Mouse (Mus musculus) left cerebral cortex, postnatal 4 days (tissue): ENCODE data around the gene Olfr569. TPM values are rescaled to one million over a fixed set of nuclear protein-coding genes. Genes with fewer than 3 reads are reported as not detected.

Experiments used
- DNase-seq: peaks from one replicate; pipeline ENCODE4 v3.0.0-alpha.2; 2022
- intact Hi-C: fragments of 180-260 bp; cut with DNase I; formaldehyde crosslinking; loops from one replicate; pipeline ENCODE4 v1.15.1; 2025
- total RNA-seq, 2 experiments: library from RNA; stranded (reverse); gene quantifications; 2 replicates each; pipeline ENCODE4 v1.2.3; 2021

Olfr569 gene
- total RNA-seq = not detected

DNA sequence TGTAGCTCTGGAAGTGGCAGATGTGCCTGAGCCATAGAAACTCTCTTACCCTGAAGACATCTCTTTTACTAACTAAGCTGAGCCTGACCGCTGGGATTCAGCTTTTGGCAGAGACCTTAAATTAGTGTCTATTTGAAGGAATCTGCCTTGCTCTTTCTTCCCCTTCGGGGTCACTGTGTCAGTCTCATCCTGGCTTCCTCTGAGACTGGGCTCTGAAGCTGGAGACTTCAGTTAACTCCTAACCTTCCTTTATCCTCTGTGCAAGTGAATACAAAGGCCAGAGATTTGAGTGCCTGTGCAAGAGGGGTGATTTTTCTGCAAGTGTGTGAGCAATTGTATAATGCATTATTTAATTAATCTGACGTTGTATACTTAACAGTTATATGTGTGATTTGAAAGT is at the start of gene Olfr569:
Gene Olfr569 (minus strand): TSS at position 101 of the 400 bp plus-strand sequence.
- intact Hi-C loops = no loop called here
- no peak for DNase-seq

DNA sequence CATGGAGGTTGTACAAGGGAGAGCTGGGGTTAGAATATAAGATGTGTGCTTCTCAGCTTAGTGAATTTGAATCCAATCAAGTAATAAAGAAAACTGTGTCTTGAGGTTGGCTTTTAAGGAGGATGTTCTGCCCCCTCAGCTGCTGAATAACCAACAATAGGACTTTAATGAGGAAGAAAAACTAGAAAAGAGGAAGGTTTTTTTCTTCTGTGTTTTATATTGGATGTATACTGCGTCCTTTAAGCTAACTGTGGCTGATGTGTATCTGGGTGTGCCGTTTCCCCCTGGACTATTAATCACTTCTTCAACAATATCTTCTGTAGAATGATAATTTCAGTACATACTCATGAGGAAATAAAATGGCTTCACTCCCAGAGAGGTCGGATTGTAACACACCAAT is 36.4 kb upstream of the Olfr569 start:
- intact Hi-C loops = no loop called here
- DNase-seq = no peak

DNA sequence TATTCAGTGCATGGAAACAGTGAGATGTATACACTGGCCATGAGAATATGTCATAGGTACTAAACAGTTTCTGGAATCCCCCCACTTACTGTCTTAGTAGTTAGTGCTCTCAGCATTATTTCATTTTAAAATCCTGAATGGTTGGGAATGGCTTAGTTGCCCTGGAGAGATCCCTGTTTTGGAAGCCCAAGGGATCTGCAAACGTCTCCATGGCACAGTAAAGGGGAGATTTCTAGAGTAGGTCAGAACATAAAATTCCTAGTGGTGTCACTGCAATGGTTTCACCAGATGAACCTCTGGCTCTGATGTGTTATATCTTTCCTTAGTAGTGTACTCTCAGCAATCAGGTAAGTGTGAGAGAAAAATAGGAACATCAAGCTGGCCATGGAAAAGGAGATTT is 33.4 kb upstream of the Olfr569 start, which contains the start of gene Olfr572:
Gene Olfr572 (plus strand): TSS at position 301 of the 400 bp plus-strand sequence.
- intact Hi-C loops = no loop called here
- no peak for DNase-seq

GRCm38 (mm10) chr7:102919632-102920031 is 28.9 kb upstream of the Olfr569 start:
- intact Hi-C loops = loop anchor here (2.0 to 10.0 kb wide), 3 partner anchors 225 to 407 kb away; partner anchors contain the start of genes Olfr556 and Olfr557
- no peak for DNase-seq

GRCm38 (mm10) chr7:102917032-102917875 is 26.6 kb upstream of the Olfr569 start, which contains the start of gene Olfr571:
Gene Olfr571, minus strand, starts transcription at chr7:102917536.
- DNase-seq = no peak
- intact Hi-C loops = loop anchor here (10.0 kb wide), 2 partner anchors 222 to 252 kb away; partner anchors contain the start of genes Olfr556 and Olfr557

- intact Hi-C loops = loop anchor here (10.0 kb wide), 2 partner anchors 222 to 252 kb away; partner anchors contain the start of genes Olfr556 and Olfr557
- no peak for DNase-seq
These were observed 25.7 kb upstream of the Olfr569 start for GRCm38 (mm10) chr7:102916405-102916804.

DNA sequence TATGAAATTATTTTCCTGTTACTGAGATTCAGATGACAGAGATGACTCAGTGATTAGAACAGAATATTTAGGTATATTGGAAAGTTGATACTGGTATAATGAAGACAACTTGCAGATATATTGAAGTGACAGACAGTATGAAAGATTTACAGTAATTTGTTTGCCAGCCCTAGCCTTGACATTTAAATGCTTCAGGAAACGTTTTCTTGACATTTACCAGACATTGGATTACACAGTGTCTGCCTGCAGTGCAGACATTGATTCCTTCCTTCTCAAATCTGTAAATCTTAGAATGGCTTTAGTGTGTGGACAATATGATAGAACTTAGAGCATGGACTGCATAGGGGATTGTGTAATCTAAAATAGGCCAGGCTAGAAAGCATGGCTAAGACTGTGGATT is 24.6 kb upstream of the Olfr569 start:
- DNase-seq = no peak
- intact Hi-C loops = loop anchor here (10.0 kb wide), 2 partner anchors 220 to 250 kb away; partner anchors contain the start of genes Olfr556 and Olfr557

- intact Hi-C loops = no loop called here
These were observed 13.9 kb downstream of the Olfr569 start, which contains the start of gene Olfr568 for GRCm38 (mm10) chr7:102876822-102877221. Gene Olfr568, plus strand, starts transcription at chr7:102877122.

DNA sequence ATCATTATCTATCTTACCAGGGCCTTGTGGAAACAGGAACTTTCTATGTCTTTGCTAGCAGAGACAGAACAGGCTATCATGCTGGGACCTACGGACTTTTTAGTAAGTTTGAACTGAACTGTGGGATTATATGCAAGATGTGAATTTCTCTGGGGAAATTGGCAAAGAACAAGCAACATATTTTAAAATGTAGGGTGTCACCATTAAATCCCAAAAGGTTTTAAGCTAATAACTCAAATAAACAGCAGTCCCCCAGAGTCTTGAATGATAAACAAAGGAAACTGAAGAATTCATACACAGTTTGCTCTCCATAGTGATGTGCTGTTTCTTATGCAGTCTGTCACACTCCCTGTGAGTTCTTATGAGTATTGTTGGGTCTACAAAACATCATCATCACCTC is 32.0 kb downstream of the Olfr569 start, which contains the start of gene Olfr566:
Gene Olfr566 (minus strand): TSS at position 101 of the 400 bp plus-strand sequence.
- intact Hi-C loops = no loop called here

More at GRCm38 (mm10) chr7:102876822-102877221, 13.9 kb downstream of the Olfr569 start, which contains the start of gene Olfr568:
- DNase-seq = no peak

GRCm38 (mm10) chr7:102855807-102856206 is 34.9 kb downstream of the Olfr569 start:
- intact Hi-C loops = no loop called here

More for the DNA sequence above, 32.0 kb downstream of the Olfr569 start, which contains the start of gene Olfr566:
- DNase-seq = no peak

More at GRCm38 (mm10) chr7:102855807-102856206, 34.9 kb downstream of the Olfr569 start:
- no peak for DNase-seq

Other genes starting within 250 kb of the Olfr569 start
- not detected for gene Olfr555, start 232.1 kb downstream of the Olfr569 start, total RNA-seq
- not detected for gene Olfr556, start 226.0 kb downstream of the Olfr569 start, total RNA-seq
- 1 to 10 TPM; 5.9 to 6.1 TPM for gene Trim68, start 203.6 kb downstream of the Olfr569 start, total RNA-seq
- not detected for gene Olfr557, start 195.0 kb downstream of the Olfr569 start, total RNA-seq
- gene Olfr558, start 188.7 kb downstream of the Olfr569 start, total RNA-seq = under 1 TPM; 0.12 to 0.14 TPM
- not detected for gene Olfr33, start 171.8 kb downstream of the Olfr569 start, total RNA-seq
- gene Olfr559, start 163.4 kb downstream of the Olfr569 start, total RNA-seq = not detected
- gene Olfr560, start 131.5 kb downstream of the Olfr569 start, total RNA-seq = not detected
- gene Olfr78, start 131.4 kb downstream of the Olfr569 start, total RNA-seq = under 1 TPM; 0.28 to 0.36 TPM
- not detected for gene Olfr561, start 119.7 kb downstream of the Olfr569 start, total RNA-seq
- not detected for gene Olfr564, start 87.4 kb downstream of the Olfr569 start, total RNA-seq
- gene Olfr566, start 32.1 kb downstream of the Olfr569 start, total RNA-seq = not detected
- gene Olfr568, start 13.8 kb downstream of the Olfr569 start, total RNA-seq = not detected
- gene Olfr570, start 3.7 kb upstream of the Olfr569 start, total RNA-seq = not detected
- not detected for gene Olfr571, start 26.7 kb upstream of the Olfr569 start, total RNA-seq
- gene Olfr572, start 33.5 kb upstream of the Olfr569 start, total RNA-seq = not detected
- not detected for gene Olfr573-ps1, start 51.7 kb upstream of the Olfr569 start, total RNA-seq
- gene Olfr574, start 57.6 kb upstream of the Olfr569 start, total RNA-seq = not detected
- gene Olfr575, start 67.9 kb upstream of the Olfr569 start, total RNA-seq = not detected
- gene Olfr576, start 71.8 kb upstream of the Olfr569 start, total RNA-seq = not detected
- gene Olfr577, start 85.1 kb upstream of the Olfr569 start, total RNA-seq = not detected
- gene Olfr578, start 98.4 kb upstream of the Olfr569 start, total RNA-seq = not detected
- not detected for gene Olfr582, start 147.1 kb upstream of the Olfr569 start, total RNA-seq
- gene Olfr583, start 160.4 kb upstream of the Olfr569 start, total RNA-seq = not detected
- not detected for gene Olfr584, start 191.0 kb upstream of the Olfr569 start, total RNA-seq
- gene Olfr585, start 206.8 kb upstream of the Olfr569 start, total RNA-seq = not detected
- not detected for gene Olfr586, start 234.8 kb upstream of the Olfr569 start, total RNA-seq
- not detected for gene Olfr588-ps1, start 250.0 kb upstream of the Olfr569 start, total RNA-seq